Mouse (Mus musculus) ovary, adult 18-20 months (tissue): ENCODE results near the gene Olfr26.
"Not testable (repeated sequence)": the region's sequence is repeated elsewhere in the genome, so short reads cannot be mapped to it uniquely, and the experiment has no call there.

ENCODE experiments used
- DNase-seq: peaks from one replicate; pipeline ENCODE4 v3.0.0; 2022; ENCODE audit warnings: low spot score, mixed read lengths

The Olfr26 gene

DNA sequence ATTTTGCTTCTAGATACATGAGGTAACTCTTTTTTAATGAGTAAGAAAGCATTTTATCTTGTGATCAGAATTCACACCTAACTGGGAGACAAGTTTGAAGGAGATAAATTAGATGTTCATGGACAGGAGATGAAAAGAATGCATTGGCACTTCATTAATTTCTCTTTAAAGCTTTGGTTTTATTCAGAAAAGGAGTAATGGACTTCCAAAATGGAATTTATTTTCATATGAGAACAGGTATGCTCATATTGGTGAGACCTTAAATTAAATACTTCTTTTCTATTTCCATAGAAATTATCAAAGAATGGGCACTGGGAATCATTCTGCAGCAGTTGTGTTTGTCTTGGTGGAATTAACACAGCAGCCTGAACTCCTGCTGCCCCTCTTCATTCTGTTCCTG is at the start of gene Olfr26:
TSS of gene Olfr26 (plus strand) at position 301 of the 400 bp plus-strand sequence.
- DNase-seq, result no peak

DNA sequence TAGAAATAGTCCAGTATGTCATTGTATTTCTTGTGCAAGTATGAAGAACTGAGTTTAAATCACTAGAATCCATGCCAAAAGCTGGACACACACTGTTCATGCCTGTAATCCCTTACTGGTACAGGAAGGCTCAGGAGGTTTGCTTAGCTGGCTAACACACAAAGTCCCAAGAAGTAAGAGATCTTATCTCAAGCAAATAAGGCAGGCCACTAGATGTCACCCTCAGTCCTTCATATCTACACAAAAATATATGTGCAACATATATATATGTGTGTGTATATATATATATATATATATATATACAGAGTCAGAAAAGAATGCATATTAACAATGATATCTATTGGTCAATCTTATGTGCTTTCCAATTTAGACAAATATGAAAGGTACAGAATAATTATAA is 49.2 kb upstream of the Olfr26 start:
- no peak for DNase-seq

- DNase-seq, result no peak
Observed at GRCm38 (mm10) chr9:38814314-38814713, 40.5 kb upstream of the Olfr26 start, which contains the start of gene Olfr922. Gene Olfr922, plus strand, starts transcription at chr9:38814614.

DNA sequence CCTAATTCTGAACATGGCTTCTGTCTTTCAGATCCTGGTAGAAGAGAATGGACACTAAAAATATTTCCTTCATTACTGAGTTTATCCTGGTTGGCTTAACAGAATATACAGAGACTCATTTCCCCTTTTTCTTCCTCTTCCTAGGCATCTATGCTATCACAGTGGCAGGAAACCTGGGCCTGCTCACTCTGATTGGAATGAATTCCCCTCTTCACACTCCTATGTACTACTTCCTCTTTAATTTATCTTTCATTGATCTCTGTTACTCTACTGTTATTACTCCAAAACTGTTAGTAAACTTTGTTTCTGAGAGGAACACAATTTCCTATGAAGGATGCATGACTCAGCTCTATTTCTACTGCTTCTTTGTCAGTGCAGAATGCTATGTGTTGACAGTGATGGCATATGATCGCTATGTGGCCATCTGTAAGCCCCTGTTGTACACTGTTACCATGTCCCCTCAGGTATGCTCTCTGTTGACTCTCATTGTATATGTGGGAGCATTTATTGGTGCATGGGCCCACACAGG is 39.3 kb upstream of the Olfr26 start:
- DNase-seq, result no peak

DNA sequence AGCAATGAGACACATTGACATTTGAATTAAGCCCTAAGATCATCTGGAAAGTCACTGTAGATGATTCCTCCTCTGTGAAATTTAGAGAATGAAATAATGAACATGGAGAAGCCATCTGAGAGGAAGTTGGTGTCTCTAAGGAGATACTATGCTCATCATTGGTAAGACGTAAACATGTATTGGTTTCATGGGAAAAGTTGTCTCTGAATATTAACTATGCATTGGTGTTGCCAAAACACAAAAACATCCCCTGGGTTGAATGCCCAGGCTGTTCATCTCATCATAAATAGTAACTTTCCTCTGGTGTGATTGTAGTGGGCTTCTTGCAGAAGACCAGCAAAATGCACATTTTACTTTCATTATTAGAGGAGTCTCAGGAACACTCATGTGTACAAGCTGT is 28.6 kb upstream of the Olfr26 start, which contains the start of gene Olfr923:
TSS of gene Olfr923 (plus strand) at position 301 of the 400 bp plus-strand sequence.
- no peak for DNase-seq

DNA sequence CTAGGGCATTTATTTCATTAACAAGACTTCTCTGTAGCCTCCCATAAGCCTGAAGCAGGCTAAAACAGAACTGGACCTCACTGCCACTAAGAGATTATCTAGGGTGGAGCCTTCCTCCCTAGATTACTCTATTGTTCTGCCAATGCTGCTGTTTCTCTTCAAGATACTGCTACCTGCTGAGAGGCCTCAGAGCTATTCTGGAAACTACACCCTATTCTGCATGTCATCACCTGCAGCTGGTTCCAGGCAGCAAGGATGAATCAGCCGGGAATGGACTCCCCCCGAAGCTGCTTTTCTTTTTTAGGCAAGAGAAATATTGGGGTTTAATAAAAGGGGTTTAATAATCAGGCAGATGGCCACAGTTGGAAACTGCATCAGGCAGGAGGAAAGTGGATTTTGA is 21.8 kb upstream of the Olfr26 start:
- no peak for DNase-seq

DNA sequence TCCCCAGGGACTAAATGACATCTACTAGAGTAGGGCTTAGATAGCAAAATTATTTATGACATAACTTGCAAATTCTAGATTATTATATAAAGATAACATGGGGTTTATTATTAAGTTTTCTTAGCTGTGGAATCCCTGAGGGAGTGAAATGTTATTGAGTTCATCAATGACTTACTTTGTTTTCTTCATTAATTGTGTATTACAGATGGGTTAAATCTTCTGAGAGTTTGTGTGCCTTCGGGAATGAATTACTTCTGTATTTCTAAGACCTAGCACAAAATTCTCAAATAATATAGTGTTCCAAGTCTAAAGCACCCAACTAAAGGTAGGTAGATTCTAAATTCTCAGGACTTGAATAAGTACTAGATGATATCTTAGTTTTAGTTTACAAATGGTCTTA is 10.7 kb upstream of the Olfr26 start, which contains the start of gene Olfr924:
TSS of gene Olfr924 (plus strand) at position 301 of the 400 bp plus-strand sequence.
- DNase-seq, result no peak

GRCm38 (mm10) chr9:38874880-38875279 is 20.0 kb downstream of the Olfr26 start:
- not testable (repeated sequence) for DNase-seq

DNA sequence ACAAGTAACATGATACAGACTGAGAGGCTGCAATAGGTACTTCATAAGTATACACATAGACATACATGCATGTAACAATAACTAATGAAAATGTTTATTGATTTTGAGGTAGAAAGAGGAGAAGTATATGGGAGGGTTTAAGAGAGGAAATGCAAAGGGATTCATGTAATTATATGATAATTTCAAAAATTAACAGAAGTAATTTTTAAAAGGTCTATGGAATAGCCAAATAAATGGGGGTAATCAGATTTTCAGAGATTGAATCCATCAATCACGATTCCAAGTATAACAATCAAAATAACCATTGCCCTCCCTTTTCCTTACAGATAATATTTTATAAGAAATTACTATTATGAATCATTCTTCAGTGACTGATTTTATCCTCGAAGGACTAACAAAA is 22.0 kb downstream of the Olfr26 start, which contains the start of gene Olfr926:
TSS of gene Olfr926 (plus strand) at position 301 of the 400 bp plus-strand sequence.
- no peak for DNase-seq
